Mouse (Mus musculus) bone marrow, adult 2 months (tissue): Measurements from ENCODE around the gene Ttll5.

Experiments
- CTCF ChIP-seq: fragments of 200-500 bp; IDR thresholded peaks from 2 replicates; pipeline ENCODE4 v1.5.1; 2011; ENCODE audit warnings: low read length, control low read depth; ENCODE audit not compliant: control insufficient read depth, insufficient read depth
- POLR2A ChIP-seq: fragments of 200-500 bp; IDR thresholded peaks from 2 replicates; pipeline ENCODE4 v1.6.1; 2011; ENCODE audit warnings: low read depth, mild to moderate bottlenecking, control low read depth, low read length, borderline replicate concordance; ENCODE audit not compliant: control insufficient read depth

GRCm38 (mm10) chr12:85958460-85958859 lies 134.0 kb downstream of the Ttll5 start:
- TF ChIP-seq CTCF (no peak), POLR2A (no peak)
